Mouse (Mus musculus) lung, postnatal 0 days (tissue): ENCODE measurements around the gene Sec11a. TPM values are rescaled to one million over a fixed set of nuclear protein-coding genes. Genes with fewer than 3 reads are reported as not detected.

Experiments
- ATAC-seq: fragments of 200-750 bp; cut with Nextera tagmentation; 2 replicates; pipeline ENCODE4 v1.8.0; 2017; ENCODE audit warnings: moderate library complexity
- DNase-seq: peaks from one replicate; pipeline ENCODE4 v3.0.0-alpha.2; 2016; ENCODE audit warnings: low spot score
- H3K27ac ChIP-seq: fragments of 300-500 bp; sonication (generic); 2 replicates; pipeline ENCODE4 v1.5.1; 2014; ENCODE audit warnings: antibody characterized with exemption, mild to moderate bottlenecking, low read length, mixed read lengths
- H3K27me3 ChIP-seq: fragments of 300-500 bp; sonication (generic); replicated peaks from 2 replicates; pipeline ENCODE4 v1.6.1; 2014; ENCODE audit warnings: low read length, mixed read lengths; ENCODE audit not compliant: insufficient read depth
- H3K36me3 ChIP-seq: fragments of 300-500 bp; sonication (generic); 2 replicates; pipeline ENCODE4 v1.6.1; 2014; ENCODE audit warnings: low read length, mixed read lengths; ENCODE audit not compliant: insufficient read depth
- H3K4me1 ChIP-seq: fragments of 300-500 bp; sonication (generic); 2 replicates; pipeline ENCODE4 v1.6.1; 2014; ENCODE audit warnings: antibody characterized with exemption, low read depth, low read length, mixed read lengths; ENCODE audit not compliant: insufficient read depth
- H3K4me2 ChIP-seq: fragments of 300-500 bp; sonication (generic); replicated peaks from 2 replicates; pipeline ENCODE4 v1.6.1; 2014; ENCODE audit warnings: low read depth, mild to moderate bottlenecking, low read length, moderate library complexity, mixed read lengths
- H3K4me3 ChIP-seq: fragments of 300-500 bp; sonication (generic); 2 replicates; pipeline ENCODE4 v1.5.1; 2014; ENCODE audit warnings: low read depth, low read length
- H3K9ac ChIP-seq: fragments of 300-500 bp; sonication (generic); replicated peaks from 2 replicates; pipeline ENCODE4 v1.6.1; 2014; ENCODE audit warnings: low read depth, mild to moderate bottlenecking
- H3K9me3 ChIP-seq: fragments of 300-500 bp; sonication (generic); 2 replicates; pipeline ENCODE4 v1.6.1; 2016; ENCODE audit warnings: low read length, mixed read lengths
- CTCF ChIP-seq: IDR thresholded peaks from 2 replicates; pipeline ENCODE4 v1.5.1; 2016; ENCODE audit warnings: antibody characterized with exemption, mild to moderate bottlenecking
- EP300 ChIP-seq: IDR thresholded peaks from 2 replicates; pipeline ENCODE4 v1.6.1; 2016; ENCODE audit warnings: antibody characterized with exemption, mild to moderate bottlenecking, control low read depth
- WGBS: fragments of 180-500 bp; shearing (Covaris S2); extraction: QIAGEN DNeasy Blood & Tissue Kit; methylation state at CpG from one replicate; pipeline ENCODE4 v1.1.7; 2014; 5-methylcytosine and 5-hydroxymethylcytosine counted together
- polyA plus RNA-seq: library from polyadenylated mRNA; unstranded; fragments of >200 nt; fragmentation: Nextera tagmentation; extraction: Ambion mirVana; gene quantifications from 2 replicates; pipeline ENCODE4 v1.2.1, GENCODE M21; 2015

Gene Sec11a
- polyA plus RNA-seq, 1 experiment from 2014 or later, result 172 TPM

DNA sequence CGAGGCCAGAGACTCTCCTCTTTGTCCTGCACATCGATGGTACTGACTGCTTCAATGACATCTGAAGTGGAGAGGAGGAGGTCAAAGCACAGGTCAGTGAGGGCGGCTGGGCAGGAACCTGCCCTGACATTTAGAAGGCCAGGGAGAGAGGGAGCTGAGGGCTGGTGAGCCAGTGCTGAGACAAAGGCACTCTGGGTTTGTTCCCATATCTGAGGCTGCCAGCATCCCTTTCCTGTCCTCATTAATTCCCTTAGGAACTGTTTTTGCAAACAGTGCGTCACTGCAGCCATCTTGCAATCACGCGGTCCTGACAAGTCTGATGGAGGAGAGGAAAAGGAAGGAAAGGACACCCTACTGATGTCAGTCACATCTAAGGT, 53.8 kb downstream of the Sec11a start:
- ATAC-seq, result peak; percentile 81
- H3K27ac ChIP-seq, result 0 out of 2 replicates have a peak overlapping the region, but pooled peaks have one; percentile 26
- H3K4me1 ChIP-seq, result no peaks in the 10 kb centered on the region
- H3K4me3 ChIP-seq, result no peak overlapping the region
- H3K9ac ChIP-seq, result no peak overlapping the region
- H3K4me2 ChIP-seq, result no peak overlapping the region
- H3K27me3 ChIP-seq, result no peaks in the 10 kb centered on the region
- TF ChIP-seq CTCF, result no peak
- peak; percentile 77 for TF ChIP-seq EP300
- no peaks in the 10 kb centered on the region for H3K9me3 ChIP-seq
- H3K36me3 ChIP-seq, result peaks cover 31% of the 10 kb centered on the region; the same call in 1 of the 2 replicates
- WGBS, result 55% methylated on average over 6 of the region's 6 CpGs
- peak; percentile 46 for DNase-seq

GRCm38 (mm10) chr7:80893086-80893752, 54.4 kb downstream of the Sec11a start:
- WGBS, result 91% methylated on average over 15 of the region's 15 CpGs
- no peak overlapping the region for H3K9ac ChIP-seq
- H3K9me3 ChIP-seq, result no peaks in the 10 kb centered on the region
- no peak for TF ChIP-seq CTCF
- TF ChIP-seq EP300, result no peak
- no peaks in the 10 kb centered on the region for H3K27me3 ChIP-seq
- DNase-seq (no peak), ATAC-seq (no peak)
- no peak overlapping the region for H3K4me2 ChIP-seq
- H3K4me1 ChIP-seq, result no peaks in the 10 kb centered on the region
- H3K36me3 ChIP-seq, result peaks cover 31% of the 10 kb centered on the region; the same call in 1 of the 2 replicates
- no peak overlapping the region for H3K4me3 ChIP-seq
- H3K27ac ChIP-seq, result 0 out of 2 replicates have a peak overlapping the region, but pooled peaks have one; percentile 26

DNA sequence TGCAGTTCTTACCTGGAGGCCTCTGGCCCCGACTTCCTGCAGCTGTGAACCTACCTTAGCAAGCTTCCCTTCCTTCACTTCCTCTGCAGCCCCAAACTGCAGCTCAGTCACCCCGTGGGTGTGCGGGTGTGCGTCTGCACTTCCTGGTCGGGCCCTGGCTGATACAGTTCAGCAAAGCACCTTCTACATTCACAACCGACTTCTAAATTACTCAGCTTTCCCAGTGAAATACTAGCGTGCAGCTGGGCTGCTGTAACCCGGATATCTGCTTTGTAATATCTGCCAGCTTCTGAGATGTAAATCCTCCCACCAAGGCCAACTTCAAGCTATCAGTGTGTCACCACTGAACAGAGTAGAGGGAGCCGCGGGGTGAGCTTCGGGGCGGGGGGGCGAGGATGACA, 57.7 kb downstream of the Sec11a start:
- peaks cover 24% of the 10 kb centered on the region; the same call in 1 of the 2 replicates for H3K36me3 ChIP-seq
- no peak for ATAC-seq
- no peak overlapping the region for H3K4me2 ChIP-seq
- no peak for DNase-seq
- H3K9ac ChIP-seq, result no peak overlapping the region
- no peaks in the 10 kb centered on the region for H3K9me3 ChIP-seq
- 72% methylated on average over 13 of the region's 13 CpGs for WGBS
- no peak overlapping the region for H3K4me3 ChIP-seq
- no peaks in the 10 kb centered on the region for H3K27me3 ChIP-seq
- TF ChIP-seq CTCF (no peak), EP300 (no peak)
- no peaks in the 10 kb centered on the region for H3K4me1 ChIP-seq
- H3K27ac ChIP-seq, result no peak overlapping the region

- TF ChIP-seq CTCF, result no peak
- no peak for TF ChIP-seq EP300
- Histone ChIP-seq H3K36me3 (peaks cover 24% of the 10 kb centered on the region; the same call in 1 of the 2 replicates), H3K4me2 (no peak overlapping the region), H3K27ac (0 out of 2 replicates have a peak overlapping the region, but pooled peaks have one; percentile 32), H3K4me3 (no peak overlapping the region), H3K9ac (no peak overlapping the region), H3K27me3 (no peaks in the 10 kb centered on the region), H3K4me1 (no peaks in the 10 kb centered on the region), H3K9me3 (no peaks in the 10 kb centered on the region)
- ATAC-seq (peak; percentile 70), DNase-seq (peak; percentile 69)
- 55% methylated on average over 9 of the region's 9 CpGs for WGBS
Observed at GRCm38 (mm10) chr7:80889021-80889511, 58.5 kb downstream of the Sec11a start.

GRCm38 (mm10) chr7:80888595-80888994, 59.0 kb downstream of the Sec11a start:
- no peak overlapping the region for H3K4me3 ChIP-seq
- WGBS, result 66% methylated on average over 7 of the region's 7 CpGs

DNA sequence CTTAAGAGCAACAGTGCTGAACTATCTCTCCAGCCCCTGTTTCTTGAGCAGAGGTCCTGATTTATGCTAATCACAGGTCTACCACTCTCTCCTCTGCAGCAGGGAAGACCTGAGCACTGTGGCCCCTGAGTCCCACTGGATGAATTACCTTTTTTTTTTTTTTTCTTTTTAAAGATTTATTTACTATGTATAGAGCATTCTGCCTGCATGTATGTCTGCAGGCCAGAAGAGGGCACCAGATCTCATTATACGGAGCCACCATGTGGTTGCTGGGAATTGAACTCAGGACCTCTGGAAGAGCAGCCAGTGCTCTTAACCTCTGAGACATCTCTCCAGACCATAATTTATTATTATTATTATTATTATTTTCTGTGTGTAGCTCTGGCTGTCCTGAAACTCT, 61.9 kb downstream of the Sec11a start:
- Histone ChIP-seq H3K9ac (no peak overlapping the region), H3K4me3 (no peak overlapping the region), H3K27ac (no peak overlapping the region), H3K4me1 (no peaks in the 10 kb centered on the region), H3K9me3 (no peaks in the 10 kb centered on the region), H3K4me2 (no peak overlapping the region), H3K27me3 (no peaks in the 10 kb centered on the region), H3K36me3 (no peaks in the 10 kb centered on the region)
- TF ChIP-seq EP300 (no peak), CTCF (peak; percentile 66)
- ATAC-seq (no peak), DNase-seq (no peak)
- 16% methylated on average over 1 of the region's 1 CpGs for WGBS

More at GRCm38 (mm10) chr7:80888595-80888994, 59.0 kb downstream of the Sec11a start:
- TF ChIP-seq CTCF, result no peak
- TF ChIP-seq EP300, result no peak
- peak; percentile 24; the same call in 1 of the 2 replicates for ATAC-seq
- peaks cover 22% of the 10 kb centered on the region; the same call in 1 of the 2 replicates for H3K36me3 ChIP-seq
- DNase-seq, result no peak
- H3K27me3 ChIP-seq, result no peaks in the 10 kb centered on the region
- H3K4me2 ChIP-seq, result no peak overlapping the region
- no peaks in the 10 kb centered on the region for H3K9me3 ChIP-seq
- no peak overlapping the region for H3K27ac ChIP-seq
- no peaks in the 10 kb centered on the region for H3K4me1 ChIP-seq
- H3K9ac ChIP-seq, result no peak overlapping the region
